Mouse (Mus musculus): Measurements from ENCODE around the gene Vmn1r201.

Vmn1r201 gene

DNA sequence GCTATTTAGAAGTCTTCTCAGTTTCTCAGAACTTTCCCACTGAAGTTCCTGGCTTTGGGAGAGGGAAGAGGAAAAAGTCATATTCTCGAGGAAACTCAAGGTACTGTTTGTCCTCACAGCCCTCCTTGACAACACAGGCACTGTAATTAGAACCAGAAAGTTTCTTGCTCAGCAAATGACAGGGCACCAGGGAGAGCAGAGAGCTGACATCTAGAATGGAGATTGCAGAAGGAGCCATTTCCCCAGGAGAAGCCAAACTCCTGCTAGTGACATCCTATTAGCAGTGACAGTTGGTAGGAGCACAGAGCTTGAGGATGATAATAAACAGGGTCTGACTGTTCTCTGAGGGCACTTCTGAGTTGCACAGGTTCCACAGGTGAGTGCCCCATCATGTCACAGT lies at the start of gene Vmn1r201:
Gene Vmn1r201, plus strand, starts transcription at position 301 of the 400 bp plus-strand sequence.
- no peak for DNase-seq

DNA sequence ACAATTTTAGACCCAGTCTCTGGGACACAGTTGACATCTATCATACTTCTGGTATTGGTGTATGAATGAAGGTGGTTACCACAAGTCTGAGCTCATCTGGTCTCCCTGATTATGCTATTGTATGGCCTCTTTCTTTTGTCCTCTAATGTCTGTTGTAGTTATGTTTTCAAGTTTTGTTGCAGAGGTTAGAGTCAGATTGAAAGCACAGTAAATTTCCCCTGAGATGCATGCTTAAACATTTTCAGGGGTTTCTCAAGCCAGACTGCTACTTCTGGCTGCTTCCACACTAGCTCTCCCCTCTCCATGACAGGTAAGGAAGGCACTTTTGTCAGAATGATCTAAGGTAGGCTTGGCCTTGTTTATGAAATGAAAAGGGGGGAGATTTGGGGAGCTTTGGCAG lies 16.6 kb upstream of the Vmn1r201 start:
- no peak for DNase-seq

DNA sequence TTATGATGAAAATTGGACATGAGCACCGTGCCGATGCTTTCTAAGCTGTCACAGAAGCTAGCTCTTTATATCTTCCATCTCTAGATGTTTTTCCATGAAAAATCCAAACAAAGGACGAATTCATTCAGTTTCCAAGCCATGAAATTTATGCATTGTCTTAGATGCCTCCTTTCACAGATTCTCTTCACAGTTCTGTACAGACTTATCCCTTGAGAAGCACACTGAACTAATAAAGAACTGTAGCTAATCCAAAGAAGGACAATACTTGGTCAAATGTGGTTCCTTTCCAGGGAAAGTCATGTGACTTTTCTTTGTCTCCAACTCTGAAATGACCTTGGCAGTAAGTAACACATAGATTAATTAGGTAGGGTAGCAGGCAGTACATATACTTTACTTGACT lies 30.7 kb downstream of the Vmn1r201 start:
- no peak for DNase-seq

- DNase-seq = no peak
These were observed 33.6 kb downstream of the Vmn1r201 start, which contains the start of gene Vmn1r202 for GRCm38 (mm10) chr13:22505281-22505680. Vmn1r202 (minus strand) TSS chr13:22505381.

DNA sequence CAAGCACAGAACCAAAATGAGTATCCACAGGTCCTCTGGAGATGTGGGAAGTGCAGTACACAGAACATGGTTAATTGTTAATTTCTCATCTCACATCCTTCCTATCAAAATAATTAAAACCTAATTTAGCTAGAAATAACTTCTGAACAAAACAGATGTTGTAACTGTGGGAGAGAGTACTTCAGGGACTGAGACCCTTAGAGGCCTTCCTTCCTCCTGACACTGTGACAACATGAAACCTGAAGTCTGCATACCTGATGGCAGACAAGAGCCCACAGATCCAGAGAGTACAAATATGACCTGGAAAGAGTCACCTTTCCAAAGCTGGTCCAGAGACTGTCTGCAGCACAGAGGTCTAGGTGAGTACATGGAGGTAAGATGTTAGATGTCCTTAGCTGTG lies 46.1 kb downstream of the Vmn1r201 start, which contains the start of gene Vmn1r203:
Gene Vmn1r203, plus strand, starts transcription at position 301 of the 400 bp plus-strand sequence.
- DNase-seq = no peak
